Mouse (Mus musculus) bone marrow macrophage, adult 2 months (primary cell): ENCODE data around the gene Bard1. TPM values are rescaled to one million over a fixed set of nuclear protein-coding genes. Genes with fewer than 3 reads are reported as not detected.

Source experiments
- H3K27ac ChIP-seq: 2 replicates; pipeline ENCODE4 v1.5.1; 2012; ENCODE audit warnings: low read depth, low read length; ENCODE audit not compliant: insufficient read depth
- H3K4me1 ChIP-seq: 2 replicates; pipeline ENCODE4 v1.6.1; 2012; ENCODE audit warnings: low read length; ENCODE audit not compliant: control insufficient read depth, insufficient read depth
- H3K4me3 ChIP-seq: 2 replicates; pipeline ENCODE4 v1.5.1; 2012; ENCODE audit warnings: mild to moderate bottlenecking, low read length, moderate library complexity; ENCODE audit not compliant: insufficient read depth
- CTCF ChIP-seq: IDR thresholded peaks from 2 replicates; pipeline ENCODE4 v1.5.1; 2012; ENCODE audit warnings: low read depth, mild to moderate bottlenecking, low read length, moderate library complexity
- POLR2A ChIP-seq: IDR thresholded peaks from 2 replicates; pipeline ENCODE4 v1.6.1; 2012; ENCODE audit warnings: mild to moderate bottlenecking, low read depth, low read length, borderline replicate concordance
- polyA plus RNA-seq: library from polyadenylated mRNA; stranded (reverse); fragments of >200 nt; gene quantifications from 2 replicates; pipeline ENCODE4 v1.2.4, GENCODE M21; 2012; ENCODE audit not compliant: missing spikeins, insufficient read depth, insufficient read length

Gene Bard1
- polyA plus RNA-seq, 1 experiment: 5.2 TPM

GRCm38 (mm10) chr1:71100591-71101368, 2.2 kb downstream of the Bard1 start:
- no peak for TF ChIP-seq CTCF
- no peak for TF ChIP-seq POLR2A
- no peak overlapping the region; the same call in 1 of the 2 replicates for H3K4me3 ChIP-seq
- H3K4me1 ChIP-seq: peaks cover 17% of the 10 kb centered on the region
- H3K27ac ChIP-seq: peak overlapping the region; percentile 40

- peak overlapping the region; percentile 40 for H3K27ac ChIP-seq
- no peak for TF ChIP-seq POLR2A
- TF ChIP-seq CTCF: no peak
- H3K4me1 ChIP-seq: peaks cover 17% of the 10 kb centered on the region
- H3K4me3 ChIP-seq: peak overlapping the region; percentile 26
Measured at GRCm38 (mm10) chr1:71099945-71100515, 2.9 kb downstream of the Bard1 start.

- Histone ChIP-seq H3K4me3 (no peak overlapping the region), H3K27ac (no peak overlapping the region), H3K4me1 (peaks cover 14% of the 10 kb centered on the region)
- TF ChIP-seq POLR2A (no peak), CTCF (no peak)
Measured at GRCm38 (mm10) chr1:71096031-71096430, 6.9 kb downstream of the Bard1 start.

- H3K4me1 ChIP-seq: peaks cover 12% of the 10 kb centered on the region
- no peak for TF ChIP-seq CTCF
- no peak for TF ChIP-seq POLR2A
- H3K27ac ChIP-seq: no peak overlapping the region
- no peak overlapping the region for H3K4me3 ChIP-seq
Measured at GRCm38 (mm10) chr1:71095211-71095805, 7.6 kb downstream of the Bard1 start.

- no peak overlapping the region for H3K27ac ChIP-seq
- no peaks in the 10 kb centered on the region for H3K4me1 ChIP-seq
- no peak overlapping the region for H3K4me3 ChIP-seq
- no peak for TF ChIP-seq POLR2A
- no peak for TF ChIP-seq CTCF
Measured at GRCm38 (mm10) chr1:71075651-71076050, 27.3 kb downstream of the Bard1 start.

GRCm38 (mm10) chr1:71070771-71071170, 32.2 kb downstream of the Bard1 start:
- Histone ChIP-seq H3K4me3 (no peak overlapping the region), H3K4me1 (peaks cover 3% of the 10 kb centered on the region; the same call in 1 of the 2 replicates), H3K27ac (no peak overlapping the region)
- TF ChIP-seq CTCF (no peak), POLR2A (no peak)

GRCm38 (mm10) chr1:71068728-71069304, 34.1 kb downstream of the Bard1 start:
- peaks cover 3% of the 10 kb centered on the region; the same call in 1 of the 2 replicates for H3K4me1 ChIP-seq
- H3K4me3 ChIP-seq: no peak overlapping the region
- TF ChIP-seq CTCF: no peak
- no peak for TF ChIP-seq POLR2A
- H3K27ac ChIP-seq: no peak overlapping the region

GRCm38 (mm10) chr1:71063885-71064492, 39.0 kb downstream of the Bard1 start:
- Histone ChIP-seq H3K27ac (no peak overlapping the region), H3K4me1 (peaks cover 3% of the 10 kb centered on the region; the same call in 1 of the 2 replicates), H3K4me3 (no peak overlapping the region)
- TF ChIP-seq CTCF (no peak), POLR2A (no peak)

- Histone ChIP-seq H3K4me3 (no peak overlapping the region), H3K4me1 (no peaks in the 10 kb centered on the region), H3K27ac (no peak overlapping the region)
- TF ChIP-seq CTCF (no peak), POLR2A (no peak)
Measured at GRCm38 (mm10) chr1:71056143-71056542, 46.8 kb downstream of the Bard1 start.

GRCm38 (mm10) chr1:71055454-71055853, 47.5 kb downstream of the Bard1 start:
- H3K4me3 ChIP-seq: no peak overlapping the region
- H3K27ac ChIP-seq: no peak overlapping the region
- no peak for TF ChIP-seq POLR2A
- no peak for TF ChIP-seq CTCF
- H3K4me1 ChIP-seq: no peaks in the 10 kb centered on the region
